Mouse (Mus musculus) midbrain, embryonic 12.5 days (tissue): Measurements from ENCODE around the gene Oas1g. TPM values are rescaled to one million over a fixed set of nuclear protein-coding genes. Genes with fewer than 3 reads are reported as not detected.
"Not testable (repeated sequence)": the region's sequence is repeated elsewhere in the genome, so short reads cannot be mapped to it uniquely, and the experiment has no call there.

ENCODE experiments used
- ATAC-seq: fragments of 200-750 bp; cut with Nextera tagmentation; 2 replicates; pipeline ENCODE4 v1.8.0; 2017; ENCODE audit warnings: low read depth, moderate TSS enrichment, moderate library complexity; ENCODE audit not compliant: low FRiP score
- H3K27ac ChIP-seq: fragments of 300-500 bp; sonication (generic); replicated peaks from 2 replicates; pipeline ENCODE4 v1.5.1; 2016; ENCODE audit warnings: mild to moderate bottlenecking
- H3K27me3 ChIP-seq: fragments of 300-500 bp; sonication (generic); 2 replicates; pipeline ENCODE4 v1.6.1; 2016; ENCODE audit warnings: mild to moderate bottlenecking
- H3K36me3 ChIP-seq: fragments of 300-500 bp; sonication (generic); 2 replicates; pipeline ENCODE4 v1.6.1; 2016
- H3K4me1 ChIP-seq: fragments of 300-500 bp; sonication (generic); 2 replicates; pipeline ENCODE4 v1.6.1; 2016
- H3K4me2 ChIP-seq: fragments of 300-500 bp; sonication (generic); replicated peaks from 2 replicates; pipeline ENCODE4 v1.6.1; 2016; ENCODE audit warnings: mild to moderate bottlenecking, moderate library complexity
- H3K4me3 ChIP-seq: fragments of 300-500 bp; sonication (generic); 2 replicates; pipeline ENCODE4 v1.5.1; 2016; ENCODE audit warnings: mild to moderate bottlenecking
- H3K9ac ChIP-seq: fragments of 300-500 bp; sonication (generic); replicated peaks from 2 replicates; pipeline ENCODE4 v1.6.1; 2016; ENCODE audit warnings: mild to moderate bottlenecking, moderate library complexity
- H3K9me3 ChIP-seq: fragments of 300-500 bp; sonication (generic); 2 replicates; pipeline ENCODE4 v1.6.1; 2016; ENCODE audit warnings: mild to moderate bottlenecking
- WGBS: fragments of 180-500 bp; shearing (Covaris S2); methylation state at CpG from one replicate; pipeline ENCODE4 v1.1.7; 2016; 5-methylcytosine and 5-hydroxymethylcytosine counted together
- polyA plus RNA-seq: library from polyadenylated mRNA; unstranded; fragments of >200 nt; fragmentation: Nextera tagmentation; extraction: Ambion mirVana; gene quantifications from 2 replicates; pipeline ENCODE4 v1.2.1, GENCODE M21; 2016

Oas1g gene
- polyA plus RNA-seq, 1 experiment from 2014 or later: 0.22 TPM

- WGBS: 89% methylated on average over 6 of the region's 6 CpGs
Observed at GRCm38 (mm10) chr5:120881681-120882080, 5.7 kb downstream of the Oas1g start.

GRCm38 (mm10) chr5:120878803-120879202, 8.6 kb downstream of the Oas1g start:
- not testable (repeated sequence) for ATAC-seq, H3K4me1 ChIP-seq, H3K4me2 ChIP-seq, H3K9me3 ChIP-seq, H3K9ac ChIP-seq, H3K27me3 ChIP-seq, H3K27ac ChIP-seq, H3K36me3 ChIP-seq, H3K4me3 ChIP-seq
- 63% methylated on average over 2 of the region's 2 CpGs for WGBS

More at GRCm38 (mm10) chr5:120881681-120882080, 5.7 kb downstream of the Oas1g start:
- H3K27ac ChIP-seq, H3K27me3 ChIP-seq, H3K9me3 ChIP-seq, H3K9ac ChIP-seq, H3K4me3 ChIP-seq, H3K4me1 ChIP-seq, H3K4me2 ChIP-seq, H3K36me3 ChIP-seq, ATAC-seq: not testable (repeated sequence)

- not testable (repeated sequence) for ATAC-seq, H3K9me3 ChIP-seq, H3K27me3 ChIP-seq, H3K4me3 ChIP-seq, H3K4me2 ChIP-seq, H3K36me3 ChIP-seq, H3K27ac ChIP-seq, H3K9ac ChIP-seq, H3K4me1 ChIP-seq
- 89% methylated on average over 2 of the region's 2 CpGs for WGBS
Observed at GRCm38 (mm10) chr5:120877407-120877806, 10.0 kb downstream of the Oas1g start.

GRCm38 (mm10) chr5:120876839-120877238, 10.6 kb downstream of the Oas1g start:
- H3K4me2 ChIP-seq, H3K9ac ChIP-seq, H3K27me3 ChIP-seq, H3K36me3 ChIP-seq, H3K9me3 ChIP-seq, H3K4me1 ChIP-seq, H3K4me3 ChIP-seq, H3K27ac ChIP-seq, ATAC-seq: not testable (repeated sequence)
- 76% methylated on average over 2 of the region's 3 CpGs for WGBS

GRCm38 (mm10) chr5:120871469-120871868, 15.9 kb downstream of the Oas1g start:
- Histone ChIP-seq H3K9ac (no peak overlapping the region), H3K27me3 (no peaks in the 10 kb centered on the region), H3K4me1 (no peaks in the 10 kb centered on the region; the same call in 1 of the 2 replicates), H3K36me3 (no peaks in the 10 kb centered on the region), H3K27ac (no peak overlapping the region), H3K4me2 (no peak overlapping the region), H3K4me3 (no peak overlapping the region), H3K9me3 (no peaks in the 10 kb centered on the region)
- no peak for ATAC-seq
- WGBS: 60% methylated on average over 2 of the region's 2 CpGs

GRCm38 (mm10) chr5:120870782-120871181, 16.6 kb downstream of the Oas1g start:
- 87% methylated on average over 7 of the region's 7 CpGs for WGBS

GRCm38 (mm10) chr5:120870081-120870480, 17.3 kb downstream of the Oas1g start:
- 58% methylated on average over 3 of the region's 3 CpGs for WGBS
- H3K27ac ChIP-seq: no peak overlapping the region
- H3K9ac ChIP-seq: no peak overlapping the region
- no peak overlapping the region for H3K4me2 ChIP-seq
- H3K27me3 ChIP-seq: no peaks in the 10 kb centered on the region
- no peaks in the 10 kb centered on the region for H3K36me3 ChIP-seq
- no peaks in the 10 kb centered on the region; the same call in 1 of the 2 replicates for H3K4me1 ChIP-seq
- ATAC-seq: no peak
- H3K4me3 ChIP-seq: no peak overlapping the region
- H3K9me3 ChIP-seq: no peaks in the 10 kb centered on the region

More at GRCm38 (mm10) chr5:120870782-120871181, 16.6 kb downstream of the Oas1g start:
- Histone ChIP-seq H3K36me3 (no peaks in the 10 kb centered on the region), H3K4me2 (no peak overlapping the region), H3K27me3 (no peaks in the 10 kb centered on the region), H3K4me1 (no peaks in the 10 kb centered on the region; the same call in 1 of the 2 replicates), H3K9ac (no peak overlapping the region), H3K9me3 (no peaks in the 10 kb centered on the region), H3K4me3 (no peak overlapping the region), H3K27ac (no peak overlapping the region)
- ATAC-seq: no peak

- no peaks in the 10 kb centered on the region for H3K36me3 ChIP-seq
- no peak for ATAC-seq
- no peaks in the 10 kb centered on the region; the same call in 1 of the 2 replicates for H3K4me1 ChIP-seq
- H3K27me3 ChIP-seq: no peaks in the 10 kb centered on the region
- no peak overlapping the region for H3K9ac ChIP-seq
- WGBS: 86% methylated on average over 7 of the region's 7 CpGs
- H3K4me3 ChIP-seq: no peak overlapping the region
- no peak overlapping the region for H3K27ac ChIP-seq
- no peak overlapping the region for H3K4me2 ChIP-seq
- H3K9me3 ChIP-seq: no peaks in the 10 kb centered on the region
Observed at GRCm38 (mm10) chr5:120869436-120870015, 17.9 kb downstream of the Oas1g start.

GRCm38 (mm10) chr5:120865336-120865860, 22.0 kb downstream of the Oas1g start:
- Histone ChIP-seq H3K9me3 (no peaks in the 10 kb centered on the region), H3K4me1 (no peaks in the 10 kb centered on the region; the same call in 1 of the 2 replicates), H3K27me3 (no peaks in the 10 kb centered on the region), H3K36me3 (no peaks in the 10 kb centered on the region), H3K27ac (no peak overlapping the region), H3K4me2 (no peak overlapping the region), H3K4me3 (no peak overlapping the region), H3K9ac (no peak overlapping the region)
- no peak for ATAC-seq
- 71% methylated on average over 3 of the region's 3 CpGs for WGBS

GRCm38 (mm10) chr5:120861121-120861520, 26.3 kb downstream of the Oas1g start, which contains the start of gene Oas1h:
Gene Oas1h, plus strand, starts transcription at chr5:120861421.
- H3K9me3 ChIP-seq: no peaks in the 10 kb centered on the region
- H3K4me1 ChIP-seq: no peaks in the 10 kb centered on the region
- no peaks in the 10 kb centered on the region for H3K36me3 ChIP-seq
- no peak for ATAC-seq
- H3K4me2 ChIP-seq: no peak within 1 kb of the TSS
- H3K9ac ChIP-seq: no peak within 1 kb of the TSS
- WGBS: 51% methylated on average over 4 of the region's 4 CpGs
- no peak within 1 kb of the TSS for H3K4me3 ChIP-seq
- H3K27me3 ChIP-seq: no peaks in the 10 kb centered on the region
- H3K27ac ChIP-seq: no peak within 1 kb of the TSS

- Histone ChIP-seq H3K4me1 (no peaks in the 10 kb centered on the region), H3K4me3 (no peak overlapping the region), H3K4me2 (no peak overlapping the region), H3K27ac (no peak overlapping the region), H3K36me3 (no peaks in the 10 kb centered on the region), H3K9me3 (peaks cover 6% of the 10 kb centered on the region), H3K27me3 (no peaks in the 10 kb centered on the region), H3K9ac (no peak overlapping the region)
- ATAC-seq: no peak
- WGBS: 67% methylated on average over 2 of the region's 2 CpGs
Observed at GRCm38 (mm10) chr5:120859241-120859640, 28.2 kb downstream of the Oas1g start.

GRCm38 (mm10) chr5:120849601-120850136, 37.7 kb downstream of the Oas1g start:
- no peaks in the 10 kb centered on the region for H3K4me1 ChIP-seq
- no peak overlapping the region for H3K4me3 ChIP-seq
- no peak overlapping the region for H3K27ac ChIP-seq
- no peaks in the 10 kb centered on the region for H3K36me3 ChIP-seq
- peaks cover 11% of the 10 kb centered on the region for H3K9me3 ChIP-seq
- 58% methylated on average over 3 of the region's 3 CpGs for WGBS
- ATAC-seq: no peak
- H3K9ac ChIP-seq: no peak overlapping the region
- H3K4me2 ChIP-seq: no peak overlapping the region
- H3K27me3 ChIP-seq: no peaks in the 10 kb centered on the region
